Mouse (Mus musculus) heart, postnatal 25 days (tissue): Measurements from ENCODE around the gene Tfap2c. TPM values are rescaled to one million over a fixed set of nuclear protein-coding genes. Genes with fewer than 3 reads are reported as not detected.

Source experiments
- DNase-seq: peaks from one replicate; pipeline ENCODE4 v3.0.0; 2022; ENCODE audit warnings: low spot score
- intact Hi-C: fragments of 180-260 bp; cut with DNase I; formaldehyde crosslinking; loops from one replicate; pipeline ENCODE4 v1.15.1; 2025
- total RNA-seq, 2 experiments: library from RNA; stranded (reverse); gene quantifications; 2 replicates each; pipeline ENCODE4 v1.2.3; 2021

The Tfap2c gene
- total RNA-seq, 2 experiments from 2014 or later: not detected

DNA sequence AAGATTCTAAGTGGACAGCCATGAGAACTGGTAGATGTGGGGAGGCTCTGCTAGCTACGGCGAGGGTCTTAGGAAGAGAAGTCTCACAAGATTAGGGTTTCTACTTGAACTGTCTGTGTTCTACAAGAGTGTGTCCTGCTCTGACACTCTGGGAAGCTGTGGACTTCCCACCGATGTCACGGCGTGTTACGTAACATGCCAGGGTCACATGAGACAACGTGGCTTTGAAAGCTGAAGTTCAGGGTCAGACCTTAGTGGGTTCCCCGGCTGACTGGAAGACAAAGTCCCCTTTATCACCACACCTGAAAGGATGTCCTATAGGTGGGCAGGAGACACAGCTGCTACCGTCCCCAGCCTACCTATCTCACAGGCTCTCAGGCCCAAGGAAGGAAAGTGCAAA is 48.5 kb downstream of the Tfap2c start:
- intact Hi-C loops: no loop called here
- no peak for DNase-seq

DNA sequence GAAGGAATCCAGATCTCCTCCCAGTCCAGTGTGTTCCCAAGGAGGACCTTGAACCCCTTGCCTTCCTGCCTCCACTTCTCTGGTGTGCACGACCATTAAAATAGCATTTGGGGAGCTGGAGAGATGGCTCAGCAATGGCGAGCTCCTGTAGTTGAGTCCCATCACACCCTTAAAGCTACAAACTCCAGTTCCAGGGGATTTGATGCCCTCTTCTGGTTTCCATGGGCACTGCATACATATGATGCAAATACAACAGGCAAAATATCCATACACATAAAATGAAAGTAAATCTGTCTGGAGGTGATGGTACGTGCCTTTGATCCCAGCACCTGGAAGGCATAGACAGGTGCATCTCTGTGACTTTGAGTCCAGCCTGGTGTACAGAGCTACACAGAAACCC is 55.2 kb downstream of the Tfap2c start:
- intact Hi-C loops: no loop called here

DNA sequence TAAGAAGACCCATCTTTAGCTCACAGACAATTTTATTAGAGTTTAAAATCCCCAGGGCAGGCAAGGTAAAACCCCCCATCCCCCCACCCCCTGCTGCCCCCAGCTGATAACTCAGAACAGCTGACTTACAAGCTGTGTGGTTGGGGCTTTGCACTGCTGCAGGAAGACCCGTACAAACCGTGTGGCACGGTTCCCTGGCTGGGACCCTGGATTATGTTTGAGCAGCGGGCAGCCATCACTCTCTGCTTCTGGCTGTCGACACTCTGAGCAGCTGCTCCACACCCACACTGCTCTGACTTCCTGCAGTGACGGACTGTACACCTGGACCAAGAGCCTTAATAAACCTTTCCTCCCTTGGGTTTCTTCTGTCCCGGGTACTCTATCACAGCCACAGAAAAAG is 56.2 kb downstream of the Tfap2c start:
- DNase-seq: no peak
- intact Hi-C loops: no loop called here

More for the DNA sequence above, 55.2 kb downstream of the Tfap2c start:
- DNase-seq: no peak

DNA sequence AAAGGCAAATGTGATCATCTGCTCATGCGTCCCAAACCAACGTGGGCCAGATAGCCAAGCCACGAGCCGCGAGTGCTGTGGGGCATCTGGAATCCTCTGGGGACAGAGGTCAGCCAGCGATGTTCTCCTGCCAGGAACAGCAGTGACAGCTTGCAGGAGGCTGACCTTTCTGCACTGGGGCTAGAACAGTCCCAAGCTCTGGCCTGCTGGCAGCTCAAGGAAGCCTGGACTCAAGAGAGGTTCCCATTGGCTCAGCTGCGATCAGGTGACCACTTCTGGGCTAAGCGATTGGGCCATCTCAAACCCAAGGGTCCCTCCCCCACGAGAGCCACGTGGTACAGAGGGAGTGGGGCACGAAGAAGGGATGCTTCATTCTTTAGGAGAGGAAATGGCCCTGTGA is 58.3 kb downstream of the Tfap2c start:
- intact Hi-C loops: no loop called here

More for the DNA sequence above, 58.3 kb downstream of the Tfap2c start:
- no peak for DNase-seq

Other genes with a start within 250 kb of the Tfap2c start
- gene Fam210b, start 204.0 kb upstream of the Tfap2c start, total RNA-seq: 1 to 10 TPM; 6.1 to 6.5 TPM
- under 1 TPM; 0.83 to 0.89 TPM for gene Aurka, start 179.1 kb upstream of the Tfap2c start, total RNA-seq
- 10 to 100 TPM; 15.7 to 16.8 TPM for gene Cstf1, start 178.9 kb upstream of the Tfap2c start, total RNA-seq
- gene Cass4, start 155.8 kb upstream of the Tfap2c start, total RNA-seq: under 1 TPM; 0.45 to 0.47 TPM
- 10 to 100 TPM; 28.0 to 28.5 TPM for gene Rtf2, start 109.0 kb upstream of the Tfap2c start, total RNA-seq
- not detected for gene Gcnt7, start 91.0 kb upstream of the Tfap2c start, total RNA-seq
- not detected for gene Fam209, start 77.1 kb upstream of the Tfap2c start, total RNA-seq